Mouse (Mus musculus): ENCODE data around the gene Gpa33. TPM values are rescaled to one million over a fixed set of nuclear protein-coding genes. Genes with fewer than 3 reads are reported as not detected.

Gpa33 gene
- 0.07 and 0.09 TPM in 2 replicates for polyA plus RNA-seq (2015; fragmentation: Nextera tagmentation; extraction: Ambion mirVana)

GRCm38 (mm10) chr1:166130224-166130860 is at the start of gene Gpa33:
Gene Gpa33 (plus strand): TSS chr1:166130238.
- WGBS (ENCODE audit: insufficient replicate concordance) = 67% methylated on average over 5 of the region's 5 CpGs
- Histone ChIP-seq H3K9me3 (replicated peaks) (no peaks in the 10 kb centered on the region), H3K4me3 (replicated peaks) (no peak within 1 kb of the TSS), H3K4me2 (no peak within 1 kb of the TSS), H3K36me3 (replicated peaks) (no peaks in the 10 kb centered on the region), H3K9ac (no peak within 1 kb of the TSS), H3K27ac (replicated peaks) (no peak within 1 kb of the TSS), H3K4me1 (replicated peaks) (peaks cover 2% of the 10 kb centered on the region; the same call in 1 of the 2 replicates), H3K27me3 (no peaks in the 10 kb centered on the region)
- ATAC-seq (ENCODE audit: insufficient read depth) = no peak

- no peak for ATAC-seq (ENCODE audit: insufficient read depth)
Measured at GRCm38 (mm10) chr1:166088446-166089170, 41.4 kb upstream of the Gpa33 start.

GRCm38 (mm10) chr1:166089337-166089736 is 40.7 kb upstream of the Gpa33 start:
- Histone ChIP-seq H3K9ac (no peak overlapping the region), H3K27ac (replicated peaks) (no peak overlapping the region), H3K4me3 (replicated peaks) (no peak overlapping the region), H3K9me3 (replicated peaks) (no peaks in the 10 kb centered on the region), H3K4me2 (no peak overlapping the region), H3K27me3 (no peaks in the 10 kb centered on the region), H3K4me1 (replicated peaks) (no peaks in the 10 kb centered on the region), H3K36me3 (replicated peaks) (no peaks in the 10 kb centered on the region)
- ATAC-seq (ENCODE audit: insufficient read depth) = no peak
- 40% methylated on average over 3 of the region's 3 CpGs for WGBS (ENCODE audit: insufficient replicate concordance)

More at GRCm38 (mm10) chr1:166088446-166089170, 41.4 kb upstream of the Gpa33 start:
- no peak overlapping the region for H3K4me3 ChIP-seq (replicated peaks)
- H3K4me1 ChIP-seq (replicated peaks) = no peaks in the 10 kb centered on the region
- no peaks in the 10 kb centered on the region for H3K9me3 ChIP-seq (replicated peaks)
- H3K4me2 ChIP-seq = no peak overlapping the region
- H3K9ac ChIP-seq = no peak overlapping the region
- no peak overlapping the region for H3K27ac ChIP-seq (replicated peaks)
- H3K27me3 ChIP-seq = no peaks in the 10 kb centered on the region
- H3K36me3 ChIP-seq (replicated peaks) = no peaks in the 10 kb centered on the region
- WGBS (ENCODE audit: insufficient replicate concordance) = 75% methylated on average over 19 of the region's 19 CpGs

DNA sequence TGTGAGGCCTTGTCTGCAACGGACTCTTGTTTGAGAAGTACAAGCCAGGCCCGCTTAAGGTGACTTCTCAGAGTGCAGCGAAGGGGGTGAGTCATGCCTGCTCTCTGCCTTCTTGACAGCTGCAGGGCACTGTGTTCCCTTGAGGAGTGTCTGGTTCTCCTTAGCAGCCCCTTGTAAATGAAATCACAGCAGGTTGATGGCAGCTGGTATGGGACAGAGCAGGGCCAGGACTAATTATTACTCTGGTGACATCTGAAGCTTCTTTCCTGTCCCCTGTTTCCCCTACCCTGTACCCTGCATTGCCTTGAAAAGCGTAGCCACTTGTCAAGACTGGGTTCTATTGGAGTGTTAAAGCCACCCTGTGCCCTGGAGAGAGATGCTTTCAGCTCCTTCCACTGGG is 40.3 kb upstream of the Gpa33 start:
- Histone ChIP-seq H3K36me3 (replicated peaks) (no peaks in the 10 kb centered on the region), H3K27ac (replicated peaks) (no peak overlapping the region), H3K4me3 (replicated peaks) (no peak overlapping the region), H3K27me3 (no peaks in the 10 kb centered on the region), H3K4me1 (replicated peaks) (no peaks in the 10 kb centered on the region), H3K4me2 (no peak overlapping the region), H3K9ac (no peak overlapping the region), H3K9me3 (replicated peaks) (no peaks in the 10 kb centered on the region)
- no peak for ATAC-seq (ENCODE audit: insufficient read depth)
- WGBS (ENCODE audit: insufficient replicate concordance) = 40% methylated on average over 4 of the region's 4 CpGs

- WGBS (ENCODE audit: insufficient replicate concordance) = 54% methylated on average over 2 of the region's 2 CpGs
- H3K9ac ChIP-seq = no peak overlapping the region
- no peak overlapping the region for H3K4me3 ChIP-seq (replicated peaks)
- H3K9me3 ChIP-seq (replicated peaks) = no peaks in the 10 kb centered on the region
- no peaks in the 10 kb centered on the region for H3K36me3 ChIP-seq (replicated peaks)
- no peak overlapping the region for H3K4me2 ChIP-seq
- H3K4me1 ChIP-seq (replicated peaks) = no peaks in the 10 kb centered on the region
- H3K27ac ChIP-seq (replicated peaks) = no peak overlapping the region
- no peak for ATAC-seq (ENCODE audit: insufficient read depth)
- H3K27me3 ChIP-seq = no peaks in the 10 kb centered on the region
Measured at GRCm38 (mm10) chr1:166090306-166090705, 39.7 kb upstream of the Gpa33 start.

GRCm38 (mm10) chr1:166094462-166094861 is 35.6 kb upstream of the Gpa33 start:
- ATAC-seq (ENCODE audit: insufficient read depth) = no peak
- 63% methylated on average over 3 of the region's 3 CpGs for WGBS (ENCODE audit: insufficient replicate concordance)
- H3K36me3 ChIP-seq (replicated peaks) = no peaks in the 10 kb centered on the region

DNA sequence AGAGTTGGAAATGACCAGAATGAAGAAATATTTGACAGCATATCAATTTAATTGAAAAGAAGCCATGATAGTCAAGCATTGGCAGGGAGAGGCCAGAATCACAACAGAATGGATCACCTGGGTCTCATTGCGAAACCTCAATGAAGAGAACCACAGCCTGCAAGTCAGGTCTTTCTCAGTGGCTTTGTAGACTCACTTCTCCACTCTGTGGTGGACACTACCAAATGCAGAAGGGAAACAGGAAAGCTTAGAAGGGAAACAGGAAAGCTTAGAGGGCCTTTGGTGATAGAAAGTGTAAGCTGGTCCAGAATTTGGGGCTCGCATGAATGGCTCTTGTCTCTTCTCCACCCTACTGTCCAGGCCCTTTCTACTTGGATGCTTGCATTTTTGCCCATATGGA is 31.9 kb upstream of the Gpa33 start:
- Histone ChIP-seq H3K27ac (replicated peaks) (no peak overlapping the region), H3K4me1 (replicated peaks) (no peaks in the 10 kb centered on the region), H3K4me2 (no peak overlapping the region), H3K9ac (no peak overlapping the region), H3K4me3 (replicated peaks) (no peak overlapping the region), H3K9me3 (replicated peaks) (no peaks in the 10 kb centered on the region), H3K27me3 (no peaks in the 10 kb centered on the region), H3K36me3 (replicated peaks) (no peaks in the 10 kb centered on the region)
- WGBS (ENCODE audit: insufficient replicate concordance) = 63% methylated on average over 2 of the region's 2 CpGs
- ATAC-seq (ENCODE audit: insufficient read depth) = no peak

More at GRCm38 (mm10) chr1:166094462-166094861, 35.6 kb upstream of the Gpa33 start:
- no peaks in the 10 kb centered on the region for H3K9me3 ChIP-seq (replicated peaks)
- no peak overlapping the region for H3K9ac ChIP-seq
- no peak overlapping the region for H3K27ac ChIP-seq (replicated peaks)
- H3K27me3 ChIP-seq = no peaks in the 10 kb centered on the region
- no peak overlapping the region for H3K4me2 ChIP-seq
- no peak overlapping the region for H3K4me3 ChIP-seq (replicated peaks)
- H3K4me1 ChIP-seq (replicated peaks) = no peaks in the 10 kb centered on the region

- H3K27ac ChIP-seq (replicated peaks) = no peak overlapping the region
- H3K4me2 ChIP-seq = no peak overlapping the region
- peaks cover 12% of the 10 kb centered on the region; the same call in 1 of the 2 replicates for H3K4me1 ChIP-seq (replicated peaks)
- H3K36me3 ChIP-seq (replicated peaks) = no peaks in the 10 kb centered on the region
- H3K9me3 ChIP-seq (replicated peaks) = no peaks in the 10 kb centered on the region
- WGBS (ENCODE audit: insufficient replicate concordance) = 61% methylated on average over 11 of the region's 11 CpGs
- H3K9ac ChIP-seq = no peak overlapping the region
- ATAC-seq (ENCODE audit: insufficient read depth) = no peak
- no peaks in the 10 kb centered on the region for H3K27me3 ChIP-seq
- no peak overlapping the region for H3K4me3 ChIP-seq (replicated peaks)
Measured at GRCm38 (mm10) chr1:166102920-166103608, 27.0 kb upstream of the Gpa33 start.

DNA sequence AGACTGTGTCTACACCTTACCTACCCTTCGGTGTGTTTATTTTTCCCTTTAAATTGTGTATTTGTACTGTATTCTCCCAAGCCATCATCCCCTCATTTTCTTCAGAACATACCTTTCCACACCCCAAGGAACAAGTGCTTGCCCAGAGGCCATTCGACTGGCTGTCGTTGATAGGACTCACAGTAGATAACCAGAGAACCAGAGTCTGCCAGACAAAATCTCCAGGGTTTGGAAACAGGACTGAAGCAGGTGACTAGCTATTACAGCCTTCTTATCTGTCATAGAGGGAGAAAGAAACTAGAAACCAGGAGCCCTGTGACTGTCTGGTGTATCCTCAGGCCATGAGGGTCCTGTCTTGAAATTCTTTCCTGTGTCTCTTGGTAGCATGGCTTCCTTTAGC is 25.2 kb upstream of the Gpa33 start:
- peak; percentile 59 for ATAC-seq (ENCODE audit: insufficient read depth)
- H3K4me1 ChIP-seq (replicated peaks) = peaks cover 12% of the 10 kb centered on the region; the same call in 1 of the 2 replicates
- 43% methylated on average over 3 of the region's 3 CpGs for WGBS (ENCODE audit: insufficient replicate concordance)

DNA sequence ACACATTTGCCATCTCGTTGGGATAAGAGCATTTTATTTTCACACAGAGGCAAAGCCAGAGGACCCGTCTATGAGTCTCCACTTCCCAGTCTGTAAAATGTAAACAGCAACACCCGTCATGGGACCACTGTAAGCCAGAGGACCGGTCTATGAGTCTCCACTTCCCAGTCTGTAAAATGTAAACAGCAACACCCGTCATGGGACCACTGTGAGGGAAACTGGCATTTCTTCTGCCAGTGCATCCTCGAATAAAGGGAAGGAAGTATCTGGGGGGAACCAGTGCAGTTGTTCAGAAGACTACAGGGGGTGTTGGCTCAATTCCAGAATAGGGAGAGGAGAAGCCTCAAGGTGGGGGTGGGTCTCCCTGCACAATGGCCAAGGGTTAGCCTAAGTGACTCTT is 24.6 kb upstream of the Gpa33 start:
- H3K36me3 ChIP-seq (replicated peaks) = no peaks in the 10 kb centered on the region
- no peak overlapping the region for H3K27ac ChIP-seq (replicated peaks)
- H3K9me3 ChIP-seq (replicated peaks) = no peaks in the 10 kb centered on the region
- ATAC-seq (ENCODE audit: insufficient read depth) = no peak; the same call in 1 of the 2 replicates
- 27% methylated on average over 6 of the region's 6 CpGs for WGBS (ENCODE audit: insufficient replicate concordance)
- no peak overlapping the region for H3K4me3 ChIP-seq (replicated peaks)
- H3K4me2 ChIP-seq = no peak overlapping the region
- peaks cover 12% of the 10 kb centered on the region; the same call in 1 of the 2 replicates for H3K4me1 ChIP-seq (replicated peaks)
- no peak overlapping the region for H3K9ac ChIP-seq
- H3K27me3 ChIP-seq = no peaks in the 10 kb centered on the region

More for the DNA sequence above, 25.2 kb upstream of the Gpa33 start:
- H3K4me2 ChIP-seq = no peak overlapping the region
- H3K36me3 ChIP-seq (replicated peaks) = no peaks in the 10 kb centered on the region
- H3K27me3 ChIP-seq = no peaks in the 10 kb centered on the region
- H3K4me3 ChIP-seq (replicated peaks) = no peak overlapping the region
- no peak overlapping the region for H3K9ac ChIP-seq
- H3K27ac ChIP-seq (replicated peaks) = no peak overlapping the region
- H3K9me3 ChIP-seq (replicated peaks) = no peaks in the 10 kb centered on the region

- Histone ChIP-seq H3K9me3 (replicated peaks) (no peaks in the 10 kb centered on the region), H3K9ac (no peak overlapping the region), H3K27ac (replicated peaks) (no peak overlapping the region), H3K4me3 (replicated peaks) (no peak overlapping the region), H3K4me1 (replicated peaks) (no peaks in the 10 kb centered on the region), H3K27me3 (no peaks in the 10 kb centered on the region), H3K4me2 (no peak overlapping the region), H3K36me3 (replicated peaks) (no peaks in the 10 kb centered on the region)
- WGBS (ENCODE audit: insufficient replicate concordance) = 51% methylated on average over 3 of the region's 3 CpGs
- no peak for ATAC-seq (ENCODE audit: insufficient read depth)
Measured at GRCm38 (mm10) chr1:166114986-166115385, 15.1 kb upstream of the Gpa33 start.
